In the genomic region with DNA sequence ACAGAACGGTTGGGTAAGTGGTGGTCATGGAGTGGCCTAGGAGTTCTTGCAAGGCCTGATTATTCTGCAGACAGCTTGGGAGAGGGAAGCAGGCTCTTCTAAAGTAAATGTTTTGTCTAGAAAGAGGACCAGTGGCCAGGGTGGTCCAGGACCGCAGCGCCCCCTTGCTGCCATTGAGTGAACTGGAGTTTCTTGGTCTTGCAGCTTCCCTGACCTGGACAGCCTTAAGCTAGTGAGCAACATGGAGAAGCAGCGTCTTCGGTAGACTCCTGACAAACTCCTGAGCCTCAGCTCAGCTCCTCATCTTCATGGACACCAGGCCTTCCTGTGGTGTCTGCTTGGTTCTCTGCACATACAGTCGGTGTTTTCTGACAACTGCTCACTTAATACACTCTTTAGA, we compare ENCODE assay signal across 8 mouse cellular contexts.
A peak's percentile ranks its signal among the peaks of the same experiment; 100 is the strongest.
DNase-seq lines count a peak whose midpoint lies in the region; ATAC-seq lines count a peak whose summit lies in the region.

No protein-coding gene starts in this region.

- no peak for ATAC-seq in frontal cortex, adult (ENCODE audit: low TSS enrichment)

- peak; percentile 9 to 12 for DNase-seq in frontal cortex, postnatal 36 days (ENCODE audit: low spot score in 2 of 2)
- DNase-seq in ovary, postnatal 36 days (ENCODE audit: low spot score), result peak; percentile 39
- no peak for DNase-seq in ovary, adult 18-20 months (ENCODE audit: low spot score)
- DNase-seq in c-Kit-positive CD71-negative TER-119-negative erythroid progenitor cells, embryonic 14.5 days (ENCODE audit: low read depth), result peak; percentile 6
- peak; percentile 41 to 48 for DNase-seq in layer of hippocampus, postnatal 10 days (ENCODE audit: low spot score in 2 of 2)
- peak; percentile 17 for DNase-seq in retina, postnatal 1 day
- DNase-seq in ovary, postnatal 10 days (ENCODE audit: low spot score), result no peak

Comparison
In these comparisons a context has a peak if more than half of its experiments do, and no peak if none do; other contexts are left out.
1. DNase-seq: peak in frontal cortex, postnatal 36 days (2 of 2), ovary, postnatal 36 days (single experiment), c-Kit-positive CD71-negative TER-119-negative erythroid progenitor cells, embryonic 14.5 days (single experiment), layer of hippocampus, postnatal 10 days (2 of 2) and retina, postnatal 1 day (single experiment); none in ovary, adult 18-20 months (single experiment) and ovary, postnatal 10 days (single experiment).